Mouse (Mus musculus): ENCODE results near the gene Tsen2. TPM values are rescaled to one million over a fixed set of nuclear protein-coding genes. Genes with fewer than 3 reads are reported as not detected.
A peak's percentile ranks its signal among the peaks of the same experiment; 100 is the strongest.

The Tsen2 gene
- polyA plus RNA-seq, 1 experiment from 2014 or later, result 8.5 TPM

- Histone ChIP-seq H3K27ac (ENCODE audit: low read length) (no peak overlapping the region), H3K36me3 (ENCODE audit: control insufficient read depth, insufficient read depth) (no peaks in the 10 kb centered on the region), H3K4me3 (ENCODE audit: low read depth, low read length) (no peak overlapping the region), H3K27me3 (ENCODE audit: control insufficient read depth, insufficient read depth, low read depth, low read length) (no peaks in the 10 kb centered on the region), H3K4me2 (ENCODE audit: low read depth, low read length) (no peak overlapping the region), H3K9ac (ENCODE audit: low read depth, low read length) (no peak overlapping the region), H3K4me1 (ENCODE audit: control insufficient read depth, low read depth, low read length) (no peaks in the 10 kb centered on the region), H3K9me3 (replicated peaks; ENCODE audit: control insufficient read depth, low read length) (no peaks in the 10 kb centered on the region)
- no peak for ATAC-seq (ENCODE audit: low read depth)
- WGBS (ENCODE audit: insufficient replicate concordance), result 68% methylated on average over 3 of the region's 3 CpGs
Measured at GRCm38 (mm10) chr6:115511447-115511846, 33.0 kb upstream of the Tsen2 start.

GRCm38 (mm10) chr6:115513207-115513606 lies 31.3 kb upstream of the Tsen2 start:
- WGBS (ENCODE audit: insufficient replicate concordance), result 76% methylated on average over 4 of the region's 4 CpGs

GRCm38 (mm10) chr6:115517904-115518303 lies 26.6 kb upstream of the Tsen2 start:
- H3K27ac ChIP-seq (ENCODE audit: low read length), result no peak overlapping the region
- ATAC-seq (ENCODE audit: low read depth), result no peak
- 38% methylated on average over 4 of the region's 4 CpGs for WGBS (ENCODE audit: insufficient replicate concordance)
- H3K4me3 ChIP-seq (ENCODE audit: low read depth, low read length), result no peak overlapping the region
- H3K4me1 ChIP-seq (ENCODE audit: control insufficient read depth, low read depth, low read length), result peaks cover 2% of the 10 kb centered on the region; the same call in 1 of the 2 replicates
- no peak overlapping the region for H3K9ac ChIP-seq (ENCODE audit: low read depth, low read length)
- H3K27me3 ChIP-seq (ENCODE audit: control insufficient read depth, insufficient read depth, low read depth, low read length), result no peaks in the 10 kb centered on the region
- no peaks in the 10 kb centered on the region for H3K36me3 ChIP-seq (ENCODE audit: control insufficient read depth, insufficient read depth)
- no peaks in the 10 kb centered on the region for H3K9me3 ChIP-seq (replicated peaks; ENCODE audit: control insufficient read depth, low read length)
- no peak overlapping the region for H3K4me2 ChIP-seq (ENCODE audit: low read depth, low read length)

More at GRCm38 (mm10) chr6:115513207-115513606, 31.3 kb upstream of the Tsen2 start:
- no peak for ATAC-seq (ENCODE audit: low read depth)
- H3K4me2 ChIP-seq (ENCODE audit: low read depth, low read length), result no peak overlapping the region
- H3K27me3 ChIP-seq (ENCODE audit: control insufficient read depth, insufficient read depth, low read depth, low read length), result no peaks in the 10 kb centered on the region
- no peak overlapping the region for H3K27ac ChIP-seq (ENCODE audit: low read length)
- no peak overlapping the region for H3K4me3 ChIP-seq (ENCODE audit: low read depth, low read length)
- no peaks in the 10 kb centered on the region for H3K4me1 ChIP-seq (ENCODE audit: control insufficient read depth, low read depth, low read length)
- no peaks in the 10 kb centered on the region for H3K9me3 ChIP-seq (replicated peaks; ENCODE audit: control insufficient read depth, low read length)
- no peaks in the 10 kb centered on the region for H3K36me3 ChIP-seq (ENCODE audit: control insufficient read depth, insufficient read depth)
- H3K9ac ChIP-seq (ENCODE audit: low read depth, low read length), result no peak overlapping the region

GRCm38 (mm10) chr6:115518352-115518751 lies 26.1 kb upstream of the Tsen2 start:
- Histone ChIP-seq H3K4me1 (ENCODE audit: control insufficient read depth, low read depth, low read length) (peaks cover 2% of the 10 kb centered on the region; the same call in 1 of the 2 replicates), H3K9me3 (replicated peaks; ENCODE audit: control insufficient read depth, low read length) (no peaks in the 10 kb centered on the region), H3K4me3 (ENCODE audit: low read depth, low read length) (no peak overlapping the region), H3K9ac (ENCODE audit: low read depth, low read length) (no peak overlapping the region), H3K27ac (ENCODE audit: low read length) (no peak overlapping the region), H3K4me2 (ENCODE audit: low read depth, low read length) (no peak overlapping the region), H3K27me3 (ENCODE audit: control insufficient read depth, insufficient read depth, low read depth, low read length) (no peaks in the 10 kb centered on the region), H3K36me3 (ENCODE audit: control insufficient read depth, insufficient read depth) (no peaks in the 10 kb centered on the region)
- no peak for ATAC-seq (ENCODE audit: low read depth)
- WGBS (ENCODE audit: insufficient replicate concordance), result 10% methylated on average over 2 of the region's 2 CpGs

GRCm38 (mm10) chr6:115519275-115519699 lies 25.2 kb upstream of the Tsen2 start:
- no peak overlapping the region for H3K27ac ChIP-seq (ENCODE audit: low read length)
- H3K4me3 ChIP-seq (ENCODE audit: low read depth, low read length), result no peak overlapping the region
- H3K4me2 ChIP-seq (ENCODE audit: low read depth, low read length), result 0 out of 2 replicates have a peak overlapping the region, but pooled peaks have one; percentile 1
- peak; percentile 56 for ATAC-seq (ENCODE audit: low read depth)
- H3K27me3 ChIP-seq (ENCODE audit: control insufficient read depth, insufficient read depth, low read depth, low read length), result no peaks in the 10 kb centered on the region
- 19% methylated on average over 11 of the region's 12 CpGs for WGBS (ENCODE audit: insufficient replicate concordance)
- no peak overlapping the region for H3K9ac ChIP-seq (ENCODE audit: low read depth, low read length)
- peaks cover 2% of the 10 kb centered on the region; the same call in 1 of the 2 replicates for H3K4me1 ChIP-seq (ENCODE audit: control insufficient read depth, low read depth, low read length)
- no peaks in the 10 kb centered on the region for H3K36me3 ChIP-seq (ENCODE audit: control insufficient read depth, insufficient read depth)
- no peaks in the 10 kb centered on the region for H3K9me3 ChIP-seq (replicated peaks; ENCODE audit: control insufficient read depth, low read length)

- Histone ChIP-seq H3K27ac (ENCODE audit: low read length) (no peak overlapping the region), H3K4me2 (ENCODE audit: low read depth, low read length) (no peak overlapping the region), H3K36me3 (ENCODE audit: control insufficient read depth, insufficient read depth) (no peaks in the 10 kb centered on the region), H3K9me3 (replicated peaks; ENCODE audit: control insufficient read depth, low read length) (no peaks in the 10 kb centered on the region), H3K9ac (ENCODE audit: low read depth, low read length) (no peak overlapping the region), H3K4me1 (ENCODE audit: control insufficient read depth, low read depth, low read length) (peaks cover 2% of the 10 kb centered on the region; the same call in 1 of the 2 replicates), H3K27me3 (ENCODE audit: control insufficient read depth, insufficient read depth, low read depth, low read length) (no peaks in the 10 kb centered on the region), H3K4me3 (ENCODE audit: low read depth, low read length) (no peak overlapping the region)
- 29% methylated on average over 1 of the region's 1 CpGs for WGBS (ENCODE audit: insufficient replicate concordance)
- ATAC-seq (ENCODE audit: low read depth), result no peak
Measured at GRCm38 (mm10) chr6:115521923-115522322, 22.5 kb upstream of the Tsen2 start.

- Histone ChIP-seq H3K4me3 (ENCODE audit: low read depth, low read length) (no peak overlapping the region), H3K4me2 (ENCODE audit: low read depth, low read length) (no peak overlapping the region), H3K9me3 (replicated peaks; ENCODE audit: control insufficient read depth, low read length) (no peaks in the 10 kb centered on the region), H3K4me1 (ENCODE audit: control insufficient read depth, low read depth, low read length) (peaks cover 2% of the 10 kb centered on the region; the same call in 1 of the 2 replicates), H3K27ac (ENCODE audit: low read length) (peak overlapping the region; percentile 13; the same call in 1 of the 2 replicates), H3K27me3 (ENCODE audit: control insufficient read depth, insufficient read depth, low read depth, low read length) (no peaks in the 10 kb centered on the region), H3K36me3 (ENCODE audit: control insufficient read depth, insufficient read depth) (no peaks in the 10 kb centered on the region), H3K9ac (ENCODE audit: low read depth, low read length) (no peak overlapping the region)
- ATAC-seq (ENCODE audit: low read depth), result 0 out of 2 replicates have a peak, but pooled peaks have one; percentile 15
- 43% methylated on average over 6 of the region's 6 CpGs for WGBS (ENCODE audit: insufficient replicate concordance)
Measured at GRCm38 (mm10) chr6:115522691-115523146, 21.7 kb upstream of the Tsen2 start.

GRCm38 (mm10) chr6:115523201-115523600 lies 21.3 kb upstream of the Tsen2 start:
- no peaks in the 10 kb centered on the region for H3K36me3 ChIP-seq (ENCODE audit: control insufficient read depth, insufficient read depth)
- H3K27ac ChIP-seq (ENCODE audit: low read length), result no peak overlapping the region
- H3K4me1 ChIP-seq (ENCODE audit: control insufficient read depth, low read depth, low read length), result peaks cover 2% of the 10 kb centered on the region; the same call in 1 of the 2 replicates
- H3K9ac ChIP-seq (ENCODE audit: low read depth, low read length), result no peak overlapping the region
- WGBS (ENCODE audit: insufficient replicate concordance), result 56% methylated on average over 9 of the region's 9 CpGs
- no peaks in the 10 kb centered on the region for H3K9me3 ChIP-seq (replicated peaks; ENCODE audit: control insufficient read depth, low read length)
- no peak overlapping the region for H3K4me3 ChIP-seq (ENCODE audit: low read depth, low read length)
- H3K27me3 ChIP-seq (ENCODE audit: control insufficient read depth, insufficient read depth, low read depth, low read length), result no peaks in the 10 kb centered on the region
- ATAC-seq (ENCODE audit: low read depth), result no peak
- H3K4me2 ChIP-seq (ENCODE audit: low read depth, low read length), result no peak overlapping the region

- no peaks in the 10 kb centered on the region for H3K36me3 ChIP-seq (ENCODE audit: control insufficient read depth, insufficient read depth)
- no peak for ATAC-seq (ENCODE audit: low read depth)
- no peak overlapping the region for H3K4me2 ChIP-seq (ENCODE audit: low read depth, low read length)
- WGBS (ENCODE audit: insufficient replicate concordance), result 57% methylated on average over 9 of the region's 9 CpGs
- H3K4me3 ChIP-seq (ENCODE audit: low read depth, low read length), result no peak overlapping the region
- H3K9ac ChIP-seq (ENCODE audit: low read depth, low read length), result no peak overlapping the region
- H3K27me3 ChIP-seq (ENCODE audit: control insufficient read depth, insufficient read depth, low read depth, low read length), result no peaks in the 10 kb centered on the region
- no peaks in the 10 kb centered on the region for H3K9me3 ChIP-seq (replicated peaks; ENCODE audit: control insufficient read depth, low read length)
- H3K4me1 ChIP-seq (ENCODE audit: control insufficient read depth, low read depth, low read length), result no peaks in the 10 kb centered on the region
- no peak overlapping the region for H3K27ac ChIP-seq (ENCODE audit: low read length)
Measured at GRCm38 (mm10) chr6:115524449-115524990, 19.9 kb upstream of the Tsen2 start.

Data from liver, embryonic 16.5 days (tissue).